Mouse (Mus musculus): ENCODE results near the gene Irx3. TPM values are rescaled to one million over a fixed set of nuclear protein-coding genes. Genes with fewer than 3 reads are reported as not detected.
A peak's percentile ranks its signal among the peaks of the same experiment; 100 is the strongest.

The Irx3 gene
- 11.8 and 13.7 TPM in 2 replicates for polyA plus RNA-seq (2014; fragmentation: Nextera tagmentation; extraction: Ambion mirVana)

GRCm38 (mm10) chr8:91801839-91802238 lies at the start of gene Irx3:
TSS of gene Irx3 (minus strand) at chr8:91802067.
- peak; percentile 56 for ATAC-seq (ENCODE audit: low FRiP score, low TSS enrichment)
- Histone ChIP-seq H3K27me3 (ENCODE audit: control insufficient read depth, insufficient read depth, low read length) (peaks cover 87% of the 10 kb centered on the region), H3K4me1 (ENCODE audit: control insufficient read depth, insufficient read depth, low read length) (peaks cover 31% of the 10 kb centered on the region), H3K36me3 (ENCODE audit: control insufficient read depth, insufficient read depth, low read length) (no peaks in the 10 kb centered on the region), H3K4me3 (ENCODE audit: low read length) (peak within 1 kb of the TSS; percentile 63), H3K4me2 (replicated peaks; ENCODE audit: low read depth, low read length) (peak within 1 kb of the TSS; percentile 88), H3K9ac (ENCODE audit: low read depth, low read length) (peak within 1 kb of the TSS; percentile 70), H3K27ac (ENCODE audit: low read depth, low read length) (peak within 1 kb of the TSS; percentile 89), H3K9me3 (ENCODE audit: control insufficient read depth, low read length) (no peaks in the 10 kb centered on the region)
- under 1% methylated on average over 28 of the region's 33 CpGs for WGBS

- ATAC-seq (ENCODE audit: low FRiP score, low TSS enrichment), result no peak
- H3K27me3 ChIP-seq (ENCODE audit: control insufficient read depth, insufficient read depth, low read length), result peaks cover 2% of the 10 kb centered on the region; the same call in 1 of the 2 replicates
- WGBS, result 58% methylated on average over 10 of the region's 10 CpGs
- no peaks in the 10 kb centered on the region for H3K9me3 ChIP-seq (ENCODE audit: control insufficient read depth, low read length)
- no peak overlapping the region for H3K27ac ChIP-seq (ENCODE audit: low read depth, low read length)
- H3K4me2 ChIP-seq (replicated peaks; ENCODE audit: low read depth, low read length), result no peak overlapping the region
- no peak overlapping the region for H3K4me3 ChIP-seq (ENCODE audit: low read length)
- H3K4me1 ChIP-seq (ENCODE audit: control insufficient read depth, insufficient read depth, low read length), result no peaks in the 10 kb centered on the region
- H3K36me3 ChIP-seq (ENCODE audit: control insufficient read depth, insufficient read depth, low read length), result no peaks in the 10 kb centered on the region
- H3K9ac ChIP-seq (ENCODE audit: low read depth, low read length), result no peak overlapping the region
These were observed 49.5 kb upstream of the Irx3 start for GRCm38 (mm10) chr8:91851359-91851758.

- no peak overlapping the region for H3K4me3 ChIP-seq (ENCODE audit: low read length)
- no peaks in the 10 kb centered on the region for H3K36me3 ChIP-seq (ENCODE audit: control insufficient read depth, insufficient read depth, low read length)
- no peaks in the 10 kb centered on the region for H3K4me1 ChIP-seq (ENCODE audit: control insufficient read depth, insufficient read depth, low read length)
- H3K27me3 ChIP-seq (ENCODE audit: control insufficient read depth, insufficient read depth, low read length), result no peaks in the 10 kb centered on the region; the same call in 1 of the 2 replicates
- H3K9ac ChIP-seq (ENCODE audit: low read depth, low read length), result no peak overlapping the region
- 87% methylated on average over 6 of the region's 6 CpGs for WGBS
- no peak overlapping the region for H3K4me2 ChIP-seq (replicated peaks; ENCODE audit: low read depth, low read length)
- H3K9me3 ChIP-seq (ENCODE audit: control insufficient read depth, low read length), result no peaks in the 10 kb centered on the region
- no peak for ATAC-seq (ENCODE audit: low FRiP score, low TSS enrichment)
- no peak overlapping the region for H3K27ac ChIP-seq (ENCODE audit: low read depth, low read length)
These were observed 48.1 kb upstream of the Irx3 start for GRCm38 (mm10) chr8:91849984-91850383.

GRCm38 (mm10) chr8:91849529-91849928 lies 47.7 kb upstream of the Irx3 start:
- Histone ChIP-seq H3K27ac (ENCODE audit: low read depth, low read length) (no peak overlapping the region), H3K36me3 (ENCODE audit: control insufficient read depth, insufficient read depth, low read length) (no peaks in the 10 kb centered on the region), H3K4me1 (ENCODE audit: control insufficient read depth, insufficient read depth, low read length) (no peaks in the 10 kb centered on the region), H3K4me2 (replicated peaks; ENCODE audit: low read depth, low read length) (no peak overlapping the region), H3K9me3 (ENCODE audit: control insufficient read depth, low read length) (no peaks in the 10 kb centered on the region), H3K9ac (ENCODE audit: low read depth, low read length) (no peak overlapping the region), H3K4me3 (ENCODE audit: low read length) (no peak overlapping the region), H3K27me3 (ENCODE audit: control insufficient read depth, insufficient read depth, low read length) (no peaks in the 10 kb centered on the region; the same call in 1 of the 2 replicates)
- 64% methylated on average over 8 of the region's 8 CpGs for WGBS
- no peak for ATAC-seq (ENCODE audit: low FRiP score, low TSS enrichment)

GRCm38 (mm10) chr8:91845641-91846040 lies 43.8 kb upstream of the Irx3 start:
- WGBS, result 78% methylated on average over 3 of the region's 3 CpGs
- Histone ChIP-seq H3K9me3 (ENCODE audit: control insufficient read depth, low read length) (no peaks in the 10 kb centered on the region), H3K27me3 (ENCODE audit: control insufficient read depth, insufficient read depth, low read length) (no peaks in the 10 kb centered on the region), H3K4me3 (ENCODE audit: low read length) (no peak overlapping the region), H3K4me1 (ENCODE audit: control insufficient read depth, insufficient read depth, low read length) (no peaks in the 10 kb centered on the region), H3K9ac (ENCODE audit: low read depth, low read length) (no peak overlapping the region), H3K27ac (ENCODE audit: low read depth, low read length) (no peak overlapping the region), H3K36me3 (ENCODE audit: control insufficient read depth, insufficient read depth, low read length) (no peaks in the 10 kb centered on the region), H3K4me2 (replicated peaks; ENCODE audit: low read depth, low read length) (no peak overlapping the region)
- no peak for ATAC-seq (ENCODE audit: low FRiP score, low TSS enrichment)

- H3K4me3 ChIP-seq (ENCODE audit: low read length), result no peak overlapping the region
- peaks cover 19% of the 10 kb centered on the region for H3K27me3 ChIP-seq (ENCODE audit: control insufficient read depth, insufficient read depth, low read length)
- H3K9me3 ChIP-seq (ENCODE audit: control insufficient read depth, low read length), result no peaks in the 10 kb centered on the region
- 15% methylated on average over 1 of the region's 1 CpGs for WGBS
- H3K36me3 ChIP-seq (ENCODE audit: control insufficient read depth, insufficient read depth, low read length), result no peaks in the 10 kb centered on the region
- ATAC-seq (ENCODE audit: low FRiP score, low TSS enrichment), result no peak
- H3K27ac ChIP-seq (ENCODE audit: low read depth, low read length), result no peak overlapping the region
- no peaks in the 10 kb centered on the region for H3K4me1 ChIP-seq (ENCODE audit: control insufficient read depth, insufficient read depth, low read length)
- H3K9ac ChIP-seq (ENCODE audit: low read depth, low read length), result no peak overlapping the region
- no peak overlapping the region for H3K4me2 ChIP-seq (replicated peaks; ENCODE audit: low read depth, low read length)
These were observed 35.3 kb upstream of the Irx3 start for GRCm38 (mm10) chr8:91837131-91837530.

- Histone ChIP-seq H3K9ac (ENCODE audit: low read depth, low read length) (no peak overlapping the region), H3K4me3 (ENCODE audit: low read length) (no peak overlapping the region), H3K36me3 (ENCODE audit: control insufficient read depth, insufficient read depth, low read length) (no peaks in the 10 kb centered on the region), H3K27me3 (ENCODE audit: control insufficient read depth, insufficient read depth, low read length) (peaks cover 19% of the 10 kb centered on the region), H3K4me1 (ENCODE audit: control insufficient read depth, insufficient read depth, low read length) (no peaks in the 10 kb centered on the region), H3K4me2 (replicated peaks; ENCODE audit: low read depth, low read length) (no peak overlapping the region), H3K27ac (ENCODE audit: low read depth, low read length) (no peak overlapping the region), H3K9me3 (ENCODE audit: control insufficient read depth, low read length) (no peaks in the 10 kb centered on the region)
- 46% methylated on average over 9 of the region's 9 CpGs for WGBS
- ATAC-seq (ENCODE audit: low FRiP score, low TSS enrichment), result no peak
These were observed 34.8 kb upstream of the Irx3 start for GRCm38 (mm10) chr8:91836685-91837084.

- Histone ChIP-seq H3K4me1 (ENCODE audit: control insufficient read depth, insufficient read depth, low read length) (no peaks in the 10 kb centered on the region), H3K9ac (ENCODE audit: low read depth, low read length) (no peak overlapping the region), H3K4me3 (ENCODE audit: low read length) (no peak overlapping the region), H3K27me3 (ENCODE audit: control insufficient read depth, insufficient read depth, low read length) (peaks cover 19% of the 10 kb centered on the region; the same call in 1 of the 2 replicates), H3K9me3 (ENCODE audit: control insufficient read depth, low read length) (no peaks in the 10 kb centered on the region), H3K27ac (ENCODE audit: low read depth, low read length) (no peak overlapping the region), H3K4me2 (replicated peaks; ENCODE audit: low read depth, low read length) (no peak overlapping the region), H3K36me3 (ENCODE audit: control insufficient read depth, insufficient read depth, low read length) (no peaks in the 10 kb centered on the region)
- 53% methylated on average over 14 of the region's 14 CpGs for WGBS
- ATAC-seq (ENCODE audit: low FRiP score, low TSS enrichment), result no peak
These were observed 25.8 kb upstream of the Irx3 start for GRCm38 (mm10) chr8:91827661-91828060.

- WGBS, result 85% methylated on average over 9 of the region's 9 CpGs
These were observed 25.3 kb upstream of the Irx3 start for GRCm38 (mm10) chr8:91827192-91827591.

More at GRCm38 (mm10) chr8:91827192-91827591, 25.3 kb upstream of the Irx3 start:
- Histone ChIP-seq H3K27me3 (ENCODE audit: control insufficient read depth, insufficient read depth, low read length) (peaks cover 19% of the 10 kb centered on the region; the same call in 1 of the 2 replicates), H3K4me3 (ENCODE audit: low read length) (no peak overlapping the region), H3K4me2 (replicated peaks; ENCODE audit: low read depth, low read length) (no peak overlapping the region), H3K9me3 (ENCODE audit: control insufficient read depth, low read length) (no peaks in the 10 kb centered on the region), H3K36me3 (ENCODE audit: control insufficient read depth, insufficient read depth, low read length) (no peaks in the 10 kb centered on the region), H3K27ac (ENCODE audit: low read depth, low read length) (no peak overlapping the region), H3K4me1 (ENCODE audit: control insufficient read depth, insufficient read depth, low read length) (no peaks in the 10 kb centered on the region), H3K9ac (ENCODE audit: low read depth, low read length) (no peak overlapping the region)
- no peak for ATAC-seq (ENCODE audit: low FRiP score, low TSS enrichment)
